Comparison of ENCODE assay signal across 1 mouse cellular context in genomic region chr12:105134167-105134566, GRCm38 (mm10). TPM values are rescaled to one million over a fixed set of nuclear protein-coding genes. Genes with fewer than 3 reads are reported as not detected.
"Had no signal": no experiment of that assay in that cellular context is flagged by ENCODE, and none has a peak within 500 bp of the region (broad histone marks: within the 10 kb centered on the region; RNA-seq: fewer than 3 reads in every experiment).

No protein-coding gene starts in this region.

RNA-seq across cellular contexts. Expression of gene Tcl1b2, which starts 11.6 kb away (rescaled TPM):
- total RNA-seq: neutrophil, adult 5-6 weeks had no signal

RNA-seq across cellular contexts. Expression of gene Tcl1b1, which starts 25.3 kb away (rescaled TPM):
- total RNA-seq: neutrophil, adult 5-6 weeks had no signal

RNA-seq across cellular contexts. Expression of gene Tcl1b5, which starts 42.0 kb away (rescaled TPM):
- total RNA-seq: neutrophil, adult 5-6 weeks had no signal

RNA-seq across cellular contexts. Expression of gene Tcl1b3, which starts 56.7 kb away (rescaled TPM):
- total RNA-seq: neutrophil, adult 5-6 weeks had no signal
